Mouse (Mus musculus) kidney, adult 2 months (tissue): ENCODE data around the gene Fam124b. TPM values are rescaled to one million over a fixed set of nuclear protein-coding genes. Genes with fewer than 3 reads are reported as not detected.

Source experiments
- DNase-seq: peaks from one replicate; pipeline ENCODE4 v3.0.0; 2021
- H3K27ac ChIP-seq: fragments of 200-500 bp; 2 replicates; pipeline ENCODE4 v1.5.1; 2012; ENCODE audit warnings: low read depth, low read length, control low read depth, inconsistent platforms; ENCODE audit not compliant: insufficient read depth
- H3K27me3 ChIP-seq: fragments of 200-500 bp; replicated peaks from 2 replicates; pipeline ENCODE4 v1.6.1; 2012; ENCODE audit warnings: mild to moderate bottlenecking, moderate library complexity, low read length, inconsistent platforms; ENCODE audit not compliant: control insufficient read depth, insufficient read depth
- H3K36me3 ChIP-seq: fragments of 200-500 bp; 2 replicates; pipeline ENCODE4 v1.6.1; 2012; ENCODE audit warnings: mild to moderate bottlenecking, moderate library complexity, low read length, inconsistent platforms; ENCODE audit not compliant: control insufficient read depth, insufficient read depth
- H3K4me1 ChIP-seq: fragments of 200-500 bp; 2 replicates; pipeline ENCODE4 v1.6.1; 2011; ENCODE audit warnings: low read length; ENCODE audit not compliant: control insufficient read depth, insufficient read depth
- H3K4me3 ChIP-seq: fragments of 200-500 bp; 2 replicates; pipeline ENCODE4 v1.5.1; 2011; ENCODE audit warnings: mild to moderate bottlenecking, low read depth, low read length, control low read depth; ENCODE audit not compliant: insufficient read depth
- CTCF ChIP-seq: fragments of 200-500 bp; conservative IDR thresholded peaks from 2 replicates; pipeline ENCODE4 v1.5.1; 2011; ENCODE audit warnings: low read depth, mild to moderate bottlenecking, control low read depth, low read length, moderate library complexity, mixed read lengths; ENCODE audit not compliant: insufficient read depth, insufficient read length
- POLR2A ChIP-seq: fragments of 200-500 bp; IDR thresholded peaks from one replicate; pipeline ENCODE4 v1.6.1; 2011; ENCODE audit warnings: low read depth, low read length, control low read depth
- whole genome bisulfite sequencing: fragments of 180-500 bp; shearing (Covaris S2); methylation state at CpG from one replicate; pipeline ENCODE4 v1.1.7; 2018; 5-methylcytosine and 5-hydroxymethylcytosine counted together
- polyA plus RNA-seq: library from polyadenylated mRNA; depleted of rRNA; stranded (reverse); fragments of >200 nt; gene quantifications from 2 replicates; pipeline ENCODE4 v1.2.3, GENCODE M21; 2012

Gene Fam124b
- polyA plus RNA-seq, 1 experiment: 0.08 TPM

DNA sequence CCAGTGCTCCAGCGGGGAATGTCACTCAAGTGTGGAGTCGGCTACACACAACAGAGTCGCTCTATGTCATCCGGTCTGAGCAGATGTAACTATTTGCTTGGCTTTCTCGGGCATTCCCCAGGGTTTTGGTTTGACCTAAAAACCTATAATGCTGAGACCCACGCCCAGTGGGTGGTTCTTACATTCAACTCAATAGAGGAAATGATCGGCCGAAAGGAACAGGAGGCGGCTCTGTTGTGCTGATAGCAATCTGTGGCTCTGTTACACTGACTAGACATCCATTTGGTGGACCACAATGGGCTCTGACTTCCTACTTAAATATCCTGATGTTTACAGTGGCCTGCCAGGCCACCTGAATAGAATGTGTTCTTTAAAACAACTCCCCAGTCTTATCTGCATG lies 4.4 kb downstream of the Fam124b start:
- 62% methylated on average over 9 of the region's 9 CpGs for WGBS
- Histone ChIP-seq H3K27me3 (no peaks in the 10 kb centered on the region), H3K36me3 (no peaks in the 10 kb centered on the region), H3K4me3 (no peak overlapping the region), H3K27ac (no peak overlapping the region), H3K4me1 (no peaks in the 10 kb centered on the region)
- DNase-seq: peak; percentile 34
- no peak for TF ChIP-seq CTCF
- no peak for TF ChIP-seq POLR2A

DNA sequence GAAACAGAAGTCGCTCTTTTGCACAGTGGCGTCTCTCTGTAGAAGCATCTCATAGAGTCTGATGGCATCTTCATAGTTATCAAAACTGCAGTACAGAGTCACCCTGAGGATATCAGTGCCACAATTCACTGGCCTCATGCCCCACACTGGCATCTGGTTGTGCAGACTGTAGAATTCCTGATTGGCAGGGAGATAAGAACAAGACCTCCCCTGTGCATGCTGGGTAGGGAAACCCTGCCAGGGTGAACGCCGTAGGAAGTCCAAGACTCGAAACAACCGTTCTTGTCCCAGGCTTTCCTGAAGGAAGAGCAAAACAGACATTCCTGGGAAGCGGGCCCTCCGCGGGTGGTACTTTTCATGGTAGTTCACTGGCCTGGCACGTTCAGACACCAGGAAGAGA lies 5.1 kb downstream of the Fam124b start:
- Histone ChIP-seq H3K27ac (no peak overlapping the region), H3K4me1 (no peaks in the 10 kb centered on the region), H3K27me3 (no peaks in the 10 kb centered on the region), H3K4me3 (no peak overlapping the region), H3K36me3 (no peaks in the 10 kb centered on the region)
- WGBS: 87% methylated on average over 10 of the region's 10 CpGs
- no peak for TF ChIP-seq CTCF
- DNase-seq: no peak

DNA sequence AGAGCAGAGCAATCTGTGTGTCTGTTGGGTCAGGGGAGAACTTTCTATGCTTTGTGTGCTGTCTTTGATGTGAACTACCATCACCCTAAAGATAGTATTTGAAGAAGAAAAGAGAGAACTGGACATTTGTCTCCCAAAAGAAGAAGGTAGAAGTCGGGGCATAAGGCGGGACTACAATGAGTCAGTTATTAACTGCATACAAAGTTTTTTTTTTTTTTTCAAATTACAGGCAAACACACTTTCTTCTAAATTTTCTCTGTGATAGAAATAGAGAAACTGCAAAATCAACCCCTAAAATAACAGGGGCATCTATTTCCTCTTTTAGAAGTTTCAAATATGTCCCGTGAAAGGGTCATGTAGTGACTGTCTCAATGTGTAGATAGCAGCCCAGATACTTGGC lies 16.0 kb downstream of the Fam124b start:
- Histone ChIP-seq H3K4me1 (no peaks in the 10 kb centered on the region), H3K4me3 (no peak overlapping the region), H3K27me3 (no peaks in the 10 kb centered on the region), H3K36me3 (no peaks in the 10 kb centered on the region), H3K27ac (no peak overlapping the region)
- 76% methylated on average over 3 of the region's 3 CpGs for WGBS
- TF ChIP-seq POLR2A (no peak), CTCF (no peak)
- DNase-seq: no peak

DNA sequence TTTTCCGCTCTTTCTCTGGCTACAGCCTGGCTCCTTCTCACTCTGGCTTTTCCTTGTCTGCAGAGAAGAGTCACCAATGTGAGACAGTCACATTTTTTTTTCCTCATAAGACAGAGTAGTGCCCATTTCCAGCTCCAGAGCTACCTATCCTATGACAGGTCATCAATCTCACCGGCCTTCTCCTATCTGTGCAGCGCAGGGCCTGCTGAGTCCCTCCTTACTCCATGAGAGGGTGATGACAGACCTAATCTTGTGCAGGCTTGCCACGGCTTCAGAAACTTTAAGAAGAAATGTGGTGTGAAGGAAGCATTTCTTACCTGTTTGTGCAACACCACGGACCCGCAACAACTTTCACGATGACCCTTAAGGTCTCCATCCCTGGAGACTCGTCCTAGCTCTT lies 25.4 kb downstream of the Fam124b start:
- no peak for DNase-seq
- H3K4me1 ChIP-seq: no peaks in the 10 kb centered on the region
- no peak for TF ChIP-seq CTCF
- TF ChIP-seq POLR2A: no peak
- 92% methylated on average over 8 of the region's 8 CpGs for WGBS
- H3K27me3 ChIP-seq: no peaks in the 10 kb centered on the region
- H3K36me3 ChIP-seq: no peaks in the 10 kb centered on the region
- no peak overlapping the region for H3K27ac ChIP-seq
- H3K4me3 ChIP-seq: no peak overlapping the region

DNA sequence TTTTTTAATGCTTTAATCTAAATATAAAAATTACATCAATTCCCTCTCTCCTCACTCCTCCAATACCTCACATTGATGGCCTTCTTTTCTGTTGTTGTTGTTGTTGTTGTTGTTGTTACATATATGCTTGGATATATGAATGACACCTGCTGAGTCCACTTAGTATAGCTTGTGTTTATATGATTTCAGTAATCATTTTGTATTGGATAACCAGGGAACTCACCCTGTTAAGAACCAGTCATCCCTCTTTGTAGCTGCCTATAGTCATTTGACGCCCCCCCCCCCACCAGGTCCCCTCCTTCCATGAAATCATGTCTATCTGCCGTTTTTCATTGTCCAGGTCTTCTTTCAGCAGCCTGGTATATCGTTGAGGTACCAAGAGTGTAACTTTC lies 36.9 kb downstream of the Fam124b start:
- Histone ChIP-seq H3K4me1 (no peaks in the 10 kb centered on the region), H3K36me3 (no peaks in the 10 kb centered on the region), H3K27me3 (no peaks in the 10 kb centered on the region), H3K27ac (no peak overlapping the region), H3K4me3 (no peak overlapping the region)
- no peak for DNase-seq
- TF ChIP-seq CTCF (no peak), POLR2A (no peak)
- WGBS: 47% methylated on average over 3 of the region's 3 CpGs

DNA sequence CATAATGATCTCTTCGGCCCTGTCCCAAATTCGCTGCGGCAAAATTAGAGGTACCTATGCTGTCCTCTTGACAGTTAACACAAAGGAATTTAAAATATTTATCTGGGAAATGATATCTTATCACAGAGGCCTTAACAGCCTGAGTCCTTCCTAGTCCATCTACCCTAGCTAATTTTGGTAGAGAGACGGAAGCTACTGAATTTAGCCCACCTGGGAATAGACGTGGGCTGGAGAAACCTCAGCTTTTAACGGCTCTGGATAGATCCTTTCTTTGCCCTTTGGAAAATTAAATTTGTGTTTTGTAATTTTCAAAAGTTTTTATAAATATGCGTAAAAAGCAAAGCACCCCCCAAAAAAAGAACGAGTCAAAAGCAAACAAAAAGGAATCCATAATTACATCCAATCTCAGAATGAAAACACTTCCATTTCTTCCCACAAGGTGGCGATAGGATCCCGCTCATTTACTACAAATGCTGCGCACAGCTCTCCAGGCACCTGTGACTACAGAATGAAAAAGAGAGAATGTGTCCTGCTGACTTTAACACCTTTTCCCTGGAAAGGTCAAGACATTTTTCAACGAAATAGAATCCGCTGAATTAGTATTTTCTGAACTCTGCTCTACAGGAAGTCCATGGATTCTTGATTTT lies 37.4 kb downstream of the Fam124b start:
- Histone ChIP-seq H3K27me3 (no peaks in the 10 kb centered on the region), H3K4me1 (no peaks in the 10 kb centered on the region), H3K36me3 (no peaks in the 10 kb centered on the region), H3K27ac (no peak overlapping the region), H3K4me3 (no peak overlapping the region)
- WGBS: 40% methylated on average over 13 of the region's 13 CpGs
- peak; percentile 66 for DNase-seq
- TF ChIP-seq POLR2A: no peak
- peak; percentile 72 for TF ChIP-seq CTCF

DNA sequence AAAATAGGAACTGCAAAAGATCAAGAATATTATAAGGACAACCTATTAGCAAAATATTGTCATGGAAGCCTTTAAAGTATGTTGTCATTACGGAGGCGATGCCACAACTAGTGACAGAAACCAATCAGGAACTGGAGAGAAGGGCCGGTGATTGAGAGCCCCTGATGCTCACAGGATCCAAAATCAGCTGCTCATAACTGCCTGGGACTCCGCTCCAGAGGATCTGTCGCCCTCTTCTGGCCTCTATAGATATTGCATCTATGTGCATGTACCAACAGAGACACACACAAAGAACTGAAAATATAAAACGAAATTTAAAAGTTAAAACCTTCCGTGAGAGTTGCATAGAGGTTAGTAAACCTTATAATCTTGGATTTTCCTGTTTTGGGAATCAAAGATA lies 38.1 kb downstream of the Fam124b start:
- Histone ChIP-seq H3K4me3 (no peak overlapping the region), H3K36me3 (no peaks in the 10 kb centered on the region), H3K4me1 (no peaks in the 10 kb centered on the region), H3K27me3 (no peaks in the 10 kb centered on the region), H3K27ac (no peak overlapping the region)
- WGBS: 66% methylated on average over 7 of the region's 7 CpGs
- TF ChIP-seq POLR2A: no peak
- TF ChIP-seq CTCF: 0 out of 2 replicates have a peak, but pooled peaks have one; percentile 3
- DNase-seq: peak; percentile 5
